Mouse (Mus musculus): ENCODE results near the gene Olfr201. TPM values are rescaled to one million over a fixed set of nuclear protein-coding genes. Genes with fewer than 3 reads are reported as not detected.
"Not testable (repeated sequence)": the region's sequence is repeated elsewhere in the genome, so short reads cannot be mapped to it uniquely, and the experiment has no call there.

The Olfr201 gene
- not detected in 2 replicates for polyA plus RNA-seq (2014; fragmentation: Nextera tagmentation; extraction: Ambion mirVana)

DNA sequence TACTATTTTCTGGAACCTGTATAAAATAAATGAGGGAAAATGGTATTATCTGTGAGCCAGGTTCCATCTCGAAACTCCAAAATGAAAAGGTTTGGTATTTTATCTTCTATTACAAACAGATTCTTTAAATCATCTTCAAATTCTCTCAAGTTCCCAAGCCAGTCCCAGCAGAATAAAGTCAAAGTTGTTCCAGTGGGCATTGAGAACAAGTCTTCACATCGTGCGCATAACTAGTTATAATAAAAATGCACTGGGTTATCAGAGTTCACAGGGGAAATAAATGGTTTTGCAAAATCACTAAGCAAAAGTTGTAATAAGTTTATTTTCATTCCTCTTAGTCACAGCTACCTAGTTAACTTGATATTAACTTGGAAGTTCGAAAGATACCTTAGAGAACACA, at the start of gene Olfr201:
Olfr201 (minus strand) TSS at position 101 of the 400 bp plus-strand sequence.
- H3K4me2 ChIP-seq (ENCODE audit: low read length); H3K9me3 ChIP-seq (replicated peaks; ENCODE audit: control insufficient read depth, low read length); H3K9ac ChIP-seq (ENCODE audit: low read length); H3K27me3 ChIP-seq (replicated peaks; ENCODE audit: control insufficient read depth, insufficient read depth, low read length); H3K4me1 ChIP-seq (ENCODE audit: control insufficient read depth, insufficient read depth, low read length); DNase-seq (ENCODE audit: low spot score); H3K27ac ChIP-seq (ENCODE audit: low read depth, low read length); H3K36me3 ChIP-seq (ENCODE audit: control insufficient read depth, insufficient read depth, low read length); H3K4me3 ChIP-seq (ENCODE audit: low read depth, low read length); ATAC-seq: not testable (repeated sequence)
- WGBS: 85% methylated on average over 4 of the region's 4 CpGs

DNA sequence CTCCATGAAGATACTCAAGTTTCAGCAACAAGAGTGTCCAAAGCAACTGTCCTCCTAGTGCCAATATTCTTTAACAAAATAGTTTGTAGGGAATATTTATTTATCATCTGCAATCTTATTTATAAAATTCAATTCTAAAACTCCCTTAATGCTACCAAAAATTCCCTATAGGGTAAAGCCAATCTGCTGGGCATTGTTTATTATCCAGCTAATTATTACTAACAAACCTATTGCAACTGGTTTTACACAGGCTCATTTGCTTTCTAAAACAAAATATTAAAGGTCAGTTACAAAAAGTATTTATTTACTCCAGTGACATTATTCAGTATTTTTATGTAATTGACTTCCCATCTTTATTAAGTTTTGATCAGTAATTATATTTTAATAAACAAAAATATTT, 45.7 kb upstream of the Olfr201 start, which contains the start of gene Olfr204:
Olfr204 (minus strand) TSS at position 101 of the 400 bp plus-strand sequence.
- DNase-seq (ENCODE audit: low spot score) (no peak), ATAC-seq (no peak)
- no peaks in the 10 kb centered on the region for H3K36me3 ChIP-seq (ENCODE audit: control insufficient read depth, insufficient read depth, low read length)
- H3K4me2 ChIP-seq (ENCODE audit: low read length): no peak within 1 kb of the TSS
- H3K4me1 ChIP-seq (ENCODE audit: control insufficient read depth, insufficient read depth, low read length): no peaks in the 10 kb centered on the region
- H3K27ac ChIP-seq (ENCODE audit: low read depth, low read length): no peak within 1 kb of the TSS
- no peaks in the 10 kb centered on the region for H3K27me3 ChIP-seq (replicated peaks; ENCODE audit: control insufficient read depth, insufficient read depth, low read length)
- H3K9me3 ChIP-seq (replicated peaks; ENCODE audit: control insufficient read depth, low read length): no peaks in the 10 kb centered on the region
- H3K4me3 ChIP-seq (ENCODE audit: low read depth, low read length): no peak within 1 kb of the TSS
- no peak within 1 kb of the TSS for H3K9ac ChIP-seq (ENCODE audit: low read length)

DNA sequence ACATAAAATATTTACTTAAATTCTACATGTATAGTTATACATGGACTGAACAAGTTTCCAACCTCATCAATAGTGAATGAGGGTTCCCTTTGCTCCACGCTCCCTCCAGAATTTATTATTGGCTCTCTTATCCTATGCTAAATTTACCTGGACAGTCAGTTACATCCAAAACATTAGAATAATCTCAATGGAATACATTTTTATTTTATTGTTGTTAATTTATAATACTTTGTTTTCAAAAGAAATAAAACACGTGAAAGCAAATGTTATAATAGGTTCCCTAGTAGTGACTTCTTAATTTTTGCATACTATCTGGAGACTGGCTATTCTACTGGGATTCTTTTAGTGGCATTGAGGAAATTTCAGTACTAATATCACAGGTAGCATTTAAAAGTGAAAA, 26.1 kb upstream of the Olfr201 start, which contains the start of gene Olfr203:
Olfr203 (plus strand) TSS at position 301 of the 400 bp plus-strand sequence.
- Histone ChIP-seq H3K36me3 (ENCODE audit: control insufficient read depth, insufficient read depth, low read length) (no peaks in the 10 kb centered on the region), H3K9me3 (replicated peaks; ENCODE audit: control insufficient read depth, low read length) (no peaks in the 10 kb centered on the region)

DNA sequence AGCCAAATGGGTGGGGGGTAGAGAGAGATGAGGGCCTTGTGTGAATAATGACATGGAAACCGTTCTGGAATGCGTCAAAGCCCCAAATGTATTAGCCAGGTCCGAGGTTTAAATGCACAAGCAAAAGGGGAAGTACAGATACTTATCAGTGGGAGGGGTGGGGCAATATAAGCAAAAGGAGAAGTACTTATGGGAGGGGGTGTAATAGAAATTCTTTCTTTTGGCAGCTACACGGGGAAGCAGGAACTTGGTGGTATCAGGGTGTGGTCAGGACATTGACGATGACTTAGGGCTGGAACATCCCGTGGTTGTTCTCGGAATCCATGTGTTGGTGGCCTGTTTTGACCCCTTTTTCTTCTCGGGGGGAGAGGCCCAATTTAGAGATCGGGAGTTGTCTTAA, 15.1 kb upstream of the Olfr201 start:
- not testable (repeated sequence) for H3K27ac ChIP-seq (ENCODE audit: low read depth, low read length); H3K9me3 ChIP-seq (replicated peaks; ENCODE audit: control insufficient read depth, low read length); DNase-seq (ENCODE audit: low spot score); H3K9ac ChIP-seq (ENCODE audit: low read length); H3K4me1 ChIP-seq (ENCODE audit: control insufficient read depth, insufficient read depth, low read length); ATAC-seq; H3K4me2 ChIP-seq (ENCODE audit: low read length); H3K27me3 ChIP-seq (replicated peaks; ENCODE audit: control insufficient read depth, insufficient read depth, low read length); H3K4me3 ChIP-seq (ENCODE audit: low read depth, low read length); H3K36me3 ChIP-seq (ENCODE audit: control insufficient read depth, insufficient read depth, low read length)
- WGBS: 89% methylated on average over 9 of the region's 9 CpGs

More for the DNA sequence above, 26.1 kb upstream of the Olfr201 start, which contains the start of gene Olfr203:
- no peak for ATAC-seq
- WGBS: 85% methylated on average over 2 of the region's 2 CpGs
- no peak within 1 kb of the TSS for H3K4me2 ChIP-seq (ENCODE audit: low read length)
- H3K4me3 ChIP-seq (ENCODE audit: low read depth, low read length): no peak within 1 kb of the TSS
- H3K4me1 ChIP-seq (ENCODE audit: control insufficient read depth, insufficient read depth, low read length): no peaks in the 10 kb centered on the region
- no peak within 1 kb of the TSS for H3K9ac ChIP-seq (ENCODE audit: low read length)
- H3K27ac ChIP-seq (ENCODE audit: low read depth, low read length): no peak within 1 kb of the TSS
- H3K27me3 ChIP-seq (replicated peaks; ENCODE audit: control insufficient read depth, insufficient read depth, low read length): no peaks in the 10 kb centered on the region
- no peak for DNase-seq (ENCODE audit: low spot score)

DNA sequence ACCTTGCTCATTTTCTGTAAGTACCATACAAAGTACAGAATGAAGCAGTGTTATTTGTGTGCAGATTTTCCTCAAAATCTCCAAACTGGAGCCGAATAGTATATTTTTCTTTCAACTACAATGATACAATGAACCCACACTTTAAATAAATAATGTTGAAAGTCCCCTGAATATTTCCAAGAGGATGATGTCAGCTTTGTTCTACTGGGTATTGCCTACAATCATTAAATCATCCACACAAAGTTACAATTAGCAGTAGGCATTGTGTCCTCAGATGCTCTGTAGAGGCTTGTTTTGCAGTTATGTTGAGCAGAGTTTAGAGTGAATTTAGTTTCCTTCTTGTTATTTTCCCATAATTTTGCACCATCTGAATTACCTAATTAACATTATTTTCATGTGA, 14.3 kb upstream of the Olfr201 start, which contains the start of gene Olfr202:
Olfr202 (minus strand) TSS at position 101 of the 400 bp plus-strand sequence.
- H3K27ac ChIP-seq (ENCODE audit: low read depth, low read length): no peak within 1 kb of the TSS
- DNase-seq (ENCODE audit: low spot score): no peak
- H3K27me3 ChIP-seq (replicated peaks; ENCODE audit: control insufficient read depth, insufficient read depth, low read length): no peaks in the 10 kb centered on the region
- H3K36me3 ChIP-seq (ENCODE audit: control insufficient read depth, insufficient read depth, low read length): no peaks in the 10 kb centered on the region
- H3K9me3 ChIP-seq (replicated peaks; ENCODE audit: control insufficient read depth, low read length): no peaks in the 10 kb centered on the region
- no peak within 1 kb of the TSS for H3K9ac ChIP-seq (ENCODE audit: low read length)
- H3K4me3 ChIP-seq (ENCODE audit: low read depth, low read length): no peak within 1 kb of the TSS
- no peak for ATAC-seq
- 84% methylated on average over 1 of the region's 1 CpGs for WGBS
- no peak within 1 kb of the TSS for H3K4me2 ChIP-seq (ENCODE audit: low read length)
- H3K4me1 ChIP-seq (ENCODE audit: control insufficient read depth, insufficient read depth, low read length): no peaks in the 10 kb centered on the region

DNA sequence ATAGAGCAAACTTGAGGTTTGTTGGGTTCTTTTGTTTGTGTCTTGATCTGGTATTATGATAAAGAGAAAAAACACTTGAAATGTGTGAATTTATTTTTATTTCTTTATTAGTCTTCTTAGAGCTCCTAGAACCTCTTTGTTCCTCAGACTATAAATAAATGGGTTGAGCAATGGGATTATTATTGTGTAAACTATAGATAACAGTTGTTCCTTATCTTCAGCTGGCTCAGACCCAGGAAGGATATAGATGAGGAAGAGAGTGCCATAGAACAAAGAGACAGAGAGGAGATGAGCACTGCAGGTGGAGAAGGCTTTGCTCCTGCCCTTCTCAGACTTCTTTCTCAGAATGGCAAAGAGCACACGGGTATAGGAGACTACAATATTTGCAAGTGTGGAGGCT, 11.0 kb upstream of the Olfr201 start:
- Histone ChIP-seq H3K4me1 (ENCODE audit: control insufficient read depth, insufficient read depth, low read length) (no peaks in the 10 kb centered on the region), H3K4me2 (ENCODE audit: low read length) (no peak overlapping the region), H3K9me3 (replicated peaks; ENCODE audit: control insufficient read depth, low read length) (no peaks in the 10 kb centered on the region), H3K4me3 (ENCODE audit: low read depth, low read length) (no peak overlapping the region), H3K27me3 (replicated peaks; ENCODE audit: control insufficient read depth, insufficient read depth, low read length) (no peaks in the 10 kb centered on the region), H3K27ac (ENCODE audit: low read depth, low read length) (no peak overlapping the region), H3K36me3 (ENCODE audit: control insufficient read depth, insufficient read depth, low read length) (no peaks in the 10 kb centered on the region), H3K9ac (ENCODE audit: low read length) (no peak overlapping the region)
- 77% methylated on average over 1 of the region's 1 CpGs for WGBS
- ATAC-seq (no peak), DNase-seq (ENCODE audit: low spot score) (no peak)

DNA sequence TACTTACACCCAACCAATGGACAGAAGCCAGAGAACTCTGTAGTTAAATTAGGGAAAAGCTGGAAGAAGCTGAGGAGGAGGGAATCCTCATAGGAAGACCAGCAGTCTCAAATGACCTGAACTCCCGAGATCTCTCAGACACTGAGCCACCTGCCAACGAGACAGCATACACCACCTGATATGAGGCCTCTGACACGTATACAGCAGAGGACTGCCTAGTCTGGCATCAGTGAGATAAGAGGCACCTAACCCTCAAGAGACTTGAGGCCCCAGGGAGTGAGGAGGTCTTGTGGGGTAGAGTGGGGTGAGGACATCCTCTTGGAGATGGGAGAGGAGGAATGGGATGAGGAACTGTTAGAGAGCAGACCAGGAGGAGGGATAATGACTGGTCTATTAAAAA, 8.1 kb upstream of the Olfr201 start:
- no peaks in the 10 kb centered on the region for H3K9me3 ChIP-seq (replicated peaks; ENCODE audit: control insufficient read depth, low read length)
- no peak overlapping the region for H3K4me3 ChIP-seq (ENCODE audit: low read depth, low read length)
- no peak overlapping the region for H3K9ac ChIP-seq (ENCODE audit: low read length)
- H3K4me1 ChIP-seq (ENCODE audit: control insufficient read depth, insufficient read depth, low read length): no peaks in the 10 kb centered on the region
- DNase-seq (ENCODE audit: low spot score): no peak
- no peaks in the 10 kb centered on the region for H3K36me3 ChIP-seq (ENCODE audit: control insufficient read depth, insufficient read depth, low read length)
- no peak overlapping the region for H3K4me2 ChIP-seq (ENCODE audit: low read length)
- ATAC-seq: no peak
- no peak overlapping the region for H3K27ac ChIP-seq (ENCODE audit: low read depth, low read length)
- WGBS: 80% methylated on average over 3 of the region's 3 CpGs
- no peaks in the 10 kb centered on the region for H3K27me3 ChIP-seq (replicated peaks; ENCODE audit: control insufficient read depth, insufficient read depth, low read length)

DNA sequence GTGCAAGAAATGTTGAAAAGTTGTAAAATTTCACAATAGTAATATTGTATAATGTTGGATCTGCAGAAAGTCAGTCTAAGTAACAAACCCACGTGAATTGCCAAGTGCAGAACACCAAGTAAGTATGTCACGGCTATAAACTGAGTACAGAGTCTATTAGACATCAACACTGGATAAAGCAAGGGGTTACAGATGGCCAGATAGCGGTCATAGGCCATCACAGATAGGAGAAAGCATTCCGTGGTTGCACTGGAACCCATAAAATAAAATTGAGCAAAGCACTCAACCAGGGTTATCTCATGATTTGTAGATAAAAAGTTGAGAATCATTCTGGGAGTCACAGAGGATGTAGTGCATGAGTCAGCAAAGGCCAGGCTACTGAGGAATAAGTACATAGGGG, 3.3 kb downstream of the Olfr201 start:
- not testable (repeated sequence) for ATAC-seq; H3K4me2 ChIP-seq (ENCODE audit: low read length); H3K9me3 ChIP-seq (replicated peaks; ENCODE audit: control insufficient read depth, low read length); H3K36me3 ChIP-seq (ENCODE audit: control insufficient read depth, insufficient read depth, low read length); H3K4me1 ChIP-seq (ENCODE audit: control insufficient read depth, insufficient read depth, low read length); H3K9ac ChIP-seq (ENCODE audit: low read length); H3K27ac ChIP-seq (ENCODE audit: low read depth, low read length); H3K27me3 ChIP-seq (replicated peaks; ENCODE audit: control insufficient read depth, insufficient read depth, low read length); H3K4me3 ChIP-seq (ENCODE audit: low read depth, low read length); DNase-seq (ENCODE audit: low spot score)
- WGBS: 81% methylated on average over 4 of the region's 4 CpGs

DNA sequence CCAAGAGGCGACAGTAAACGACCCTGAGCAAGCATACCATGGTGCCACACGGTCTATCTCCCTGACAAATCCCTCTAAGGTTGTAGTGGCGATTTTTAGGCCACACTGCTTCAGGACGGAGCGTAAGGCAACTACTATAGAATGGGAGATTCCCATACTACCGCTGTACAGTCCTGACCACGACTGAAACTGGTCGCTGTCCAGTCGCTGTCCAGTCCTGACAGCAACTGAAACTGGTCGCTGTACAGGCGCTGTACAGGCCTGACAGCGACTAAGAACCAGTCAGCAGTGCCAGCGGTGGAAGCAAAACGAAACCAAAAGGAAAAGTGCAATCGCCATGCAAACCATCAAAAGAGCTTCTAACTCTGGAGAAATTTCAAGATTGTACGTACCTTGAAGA, 22.7 kb downstream of the Olfr201 start:
- WGBS: 87% methylated on average over 17 of the region's 17 CpGs
- no peaks in the 10 kb centered on the region for H3K9me3 ChIP-seq (replicated peaks; ENCODE audit: control insufficient read depth, low read length)
- no peak for ATAC-seq

More for the DNA sequence above, 22.7 kb downstream of the Olfr201 start:
- H3K9ac ChIP-seq (ENCODE audit: low read length): no peak overlapping the region
- H3K4me2 ChIP-seq (ENCODE audit: low read length): no peak overlapping the region
- no peak for DNase-seq (ENCODE audit: low spot score)
- no peak overlapping the region for H3K27ac ChIP-seq (ENCODE audit: low read depth, low read length)
- H3K27me3 ChIP-seq (replicated peaks; ENCODE audit: control insufficient read depth, insufficient read depth, low read length): no peaks in the 10 kb centered on the region
- H3K4me3 ChIP-seq (ENCODE audit: low read depth, low read length): no peak overlapping the region
- H3K4me1 ChIP-seq (ENCODE audit: control insufficient read depth, insufficient read depth, low read length): no peaks in the 10 kb centered on the region
- H3K36me3 ChIP-seq (ENCODE audit: control insufficient read depth, insufficient read depth, low read length): no peaks in the 10 kb centered on the region

All from forebrain, embryonic 14.5 days (tissue).